In the genomic region with DNA sequence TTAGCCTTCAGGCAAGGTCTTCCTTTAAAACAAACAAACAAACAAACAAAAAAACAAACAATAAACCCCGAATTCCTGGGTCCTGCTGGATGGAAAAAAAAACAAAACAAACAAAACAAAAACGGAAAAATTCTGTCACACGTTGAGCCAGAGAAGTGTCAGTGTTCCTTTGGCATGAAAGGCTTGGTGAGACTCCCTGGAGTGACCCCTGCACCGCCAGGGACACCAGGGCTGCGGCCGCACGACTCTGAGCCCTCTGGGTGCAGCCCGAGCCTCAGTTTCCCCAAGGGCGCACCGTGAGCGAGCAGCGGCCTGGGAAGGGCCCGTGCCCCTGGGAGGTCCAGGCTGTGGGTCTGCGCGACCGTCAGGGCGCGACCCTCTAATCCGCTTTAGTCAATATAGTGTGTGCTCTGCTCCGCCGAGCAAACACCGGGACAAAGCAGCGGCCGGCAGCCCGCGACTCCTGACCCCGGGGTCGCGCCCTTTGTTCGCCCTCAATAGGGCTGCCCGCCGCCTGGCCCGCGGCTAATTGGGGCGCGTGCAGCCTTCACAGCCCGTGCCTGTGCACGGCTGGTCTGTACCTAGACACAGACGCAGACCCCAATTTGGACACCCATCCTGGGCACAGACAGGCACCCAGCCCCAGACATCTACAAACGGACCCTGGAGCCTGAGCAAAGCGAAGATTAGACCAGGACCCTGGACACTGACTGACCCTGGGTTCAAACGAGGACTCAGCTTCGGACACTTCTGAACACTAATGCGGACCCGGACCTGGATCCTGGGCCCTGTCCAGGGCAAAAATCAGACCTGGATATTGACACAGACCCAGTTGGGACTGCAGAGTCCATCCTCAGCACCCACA, we compare ENCODE assay signal across 7 mouse cellular contexts.
DNase-seq lines count a peak whose midpoint lies in the region; ATAC-seq and TF ChIP-seq lines count a peak whose summit lies in the region.

No protein-coding gene starts in this region.

- H3K4me3 ChIP-seq in layer of hippocampus, adult 2 months, result peak overlapping the region; percentile 31; the same call in 1 of the 2 replicates
- H3K4me3 ChIP-seq in forebrain, postnatal 0 days (ENCODE audit: low read depth, low read length), result no peak overlapping the region
- no peak overlapping the region for H3K4me3 ChIP-seq in liver, embryonic 13.5 days (replicated peaks)
- no peak overlapping the region for H3K4me3 ChIP-seq in stomach, postnatal 0 days (ENCODE audit: low read depth, low read length)

- ATAC-seq in forebrain, postnatal 0 days, result 0 out of 2 replicates have a peak, but pooled peaks have one; percentile 4
- peak; percentile 51; the same call in 1 of the 2 replicates for ATAC-seq in liver, embryonic 13.5 days (ENCODE audit: low read depth)
- peak; percentile 56; the same call in 1 of the 2 replicates for ATAC-seq in stomach, postnatal 0 days (ENCODE audit: low FRiP score, low TSS enrichment)

- no peaks in the 10 kb centered on the region for H3K27me3 ChIP-seq in forebrain, postnatal 0 days (ENCODE audit: insufficient read depth, low read length)
- peaks cover 72% of the 10 kb centered on the region for H3K27me3 ChIP-seq in liver, embryonic 13.5 days
- no peaks in the 10 kb centered on the region for H3K27me3 ChIP-seq in stomach, postnatal 0 days (ENCODE audit: control insufficient read depth, insufficient read depth, low read length)

- 24% methylated on average over 45 of the region's 45 CpGs for WGBS in forebrain, postnatal 0 days
- 15% methylated on average over 45 of the region's 45 CpGs for WGBS in liver, embryonic 13.5 days (ENCODE audit: insufficient replicate concordance)
- 37% methylated on average over 45 of the region's 45 CpGs for WGBS in stomach, postnatal 0 days

- H3K4me1 ChIP-seq in forebrain, postnatal 0 days (ENCODE audit: insufficient read depth), result peaks cover 4% of the 10 kb centered on the region; the same call in 1 of the 2 replicates
- no peaks in the 10 kb centered on the region for H3K4me1 ChIP-seq in liver, embryonic 13.5 days (replicated peaks)
- H3K4me1 ChIP-seq in stomach, postnatal 0 days (replicated peaks; ENCODE audit: control insufficient read depth, insufficient read depth), result peaks cover 3% of the 10 kb centered on the region; the same call in 1 of the 2 replicates

- H3K36me3 ChIP-seq in forebrain, postnatal 0 days (ENCODE audit: insufficient read depth), result no peaks in the 10 kb centered on the region
- no peaks in the 10 kb centered on the region for H3K36me3 ChIP-seq in liver, embryonic 13.5 days
- H3K36me3 ChIP-seq in stomach, postnatal 0 days (ENCODE audit: control insufficient read depth, insufficient read depth, low read length), result peaks cover 5% of the 10 kb centered on the region; the same call in 1 of the 2 replicates

- peak overlapping the region; percentile 23; the same call in 1 of the 2 replicates for H3K4me2 ChIP-seq in forebrain, postnatal 0 days (ENCODE audit: low read depth)
- H3K4me2 ChIP-seq in liver, embryonic 13.5 days, result peak overlapping the region; percentile 38; the same call in 1 of the 2 replicates
- H3K4me2 ChIP-seq in stomach, postnatal 0 days (replicated peaks; ENCODE audit: low read depth), result no peak overlapping the region

- H3K9ac ChIP-seq in forebrain, postnatal 0 days, result peak overlapping the region; percentile 22; the same call in 1 of the 2 replicates
- no peak overlapping the region for H3K9ac ChIP-seq in liver, embryonic 13.5 days
- no peak overlapping the region for H3K9ac ChIP-seq in stomach, postnatal 0 days (ENCODE audit: low read length)

- TF ChIP-seq CTCF in layer of hippocampus, adult 2 months (conservative IDR thresholded peaks at IDR 0.05), result no peak
- TF ChIP-seq CTCF in forebrain, postnatal 0 days (IDR thresholded peaks at IDR 0.05; ENCODE audit: low read depth), result no peak
- no peak for TF ChIP-seq CTCF in stomach, postnatal 0 days (IDR thresholded peaks at IDR 0.05; ENCODE audit: low read depth)

- peak overlapping the region; percentile 100 for H3K27ac ChIP-seq in layer of hippocampus, adult 2 months
- H3K27ac ChIP-seq in forebrain, postnatal 0 days (ENCODE audit: low read depth, low read length), result peak overlapping the region; percentile 11; the same call in 1 of the 2 replicates
- H3K27ac ChIP-seq in liver, embryonic 13.5 days, result no peak overlapping the region
- H3K27ac ChIP-seq in stomach, postnatal 0 days (replicated peaks), result no peak overlapping the region

- no peak for TF ChIP-seq EP300 in stomach, postnatal 0 days (optimal IDR thresholded peaks at IDR 0.05)

- no peak for DNase-seq in layer of hippocampus, adult 2 months (ENCODE audit: low spot score in 2 of 2)
- DNase-seq in layer of hippocampus, adult 9-10 months (ENCODE audit: low spot score), result no peak
- peak; percentile 3 for DNase-seq in forebrain, postnatal 0 days
- no peak for DNase-seq in liver, embryonic 13.5 days
- no peak for DNase-seq in stomach, postnatal 0 days (ENCODE audit: low spot score)
- no peak for DNase-seq in gastrocnemius, adult 18-20 months (ENCODE audit: low spot score)
- DNase-seq in natural killer cell, adult 2 months (ENCODE audit: low spot score in 2 of 2), result no peak

- H3K9me3 ChIP-seq in forebrain, postnatal 0 days (ENCODE audit: low read length), result no peaks in the 10 kb centered on the region
- no peaks in the 10 kb centered on the region for H3K9me3 ChIP-seq in liver, embryonic 13.5 days (replicated peaks)
- H3K9me3 ChIP-seq in stomach, postnatal 0 days (ENCODE audit: control insufficient read depth, low read length), result no peaks in the 10 kb centered on the region

Comparison
In these comparisons a context has a peak if more than half of its experiments do, and no peak if none do; other contexts are left out.
1. H3K27ac ChIP-seq: peak in layer of hippocampus, adult 2 months (single experiment) and forebrain, postnatal 0 days (single experiment); none in liver, embryonic 13.5 days (single experiment) and stomach, postnatal 0 days (single experiment).
2. ATAC-seq: peak in every context shown above with its lines; median percentile 56 in stomach, postnatal 0 days; 51 in liver, embryonic 13.5 days; 4 in forebrain, postnatal 0 days.